Mouse (Mus musculus): ENCODE data around the gene Trpt1. TPM values are rescaled to one million over a fixed set of nuclear protein-coding genes. Genes with fewer than 3 reads are reported as not detected.

The Trpt1 gene
- polyA plus RNA-seq, 1 experiment = 4.7 TPM

DNA sequence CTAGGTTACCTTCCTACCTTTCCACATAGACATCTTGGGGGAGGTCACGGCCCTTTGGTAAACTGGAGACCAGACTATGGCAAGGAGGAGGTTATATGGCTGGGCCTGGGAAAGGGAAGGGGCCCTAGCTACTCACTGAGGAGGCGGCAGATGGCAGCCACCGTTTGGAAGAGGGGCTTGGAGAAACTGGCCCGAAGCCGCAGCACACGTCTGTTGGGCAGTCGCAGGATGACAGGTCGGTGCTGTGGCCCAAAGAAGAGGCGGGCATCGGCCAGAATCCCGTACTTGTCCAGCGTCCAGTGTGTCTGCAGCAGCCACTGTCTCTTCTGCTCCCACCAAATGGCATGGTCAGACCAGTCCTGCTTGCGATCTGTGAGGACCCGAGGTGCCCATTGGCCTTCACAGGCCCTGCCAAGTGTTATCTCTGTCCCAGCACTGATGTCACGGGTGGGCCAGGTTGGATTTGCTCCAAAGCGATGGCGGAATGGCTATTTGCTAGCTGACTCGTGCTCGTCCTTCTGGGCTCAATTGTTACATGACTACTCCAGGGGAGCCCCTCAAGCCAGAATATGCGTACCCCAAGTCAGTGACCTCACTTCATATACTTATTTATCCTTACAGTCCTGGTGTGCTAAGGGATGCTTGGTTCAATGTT lies 18.7 kb downstream of the Trpt1 start:
- H3K4me3 ChIP-seq (ENCODE audit: insufficient read depth, poor library complexity, severe bottlenecking) = no peak overlapping the region
- peaks cover 19% of the 10 kb centered on the region for H3K36me3 ChIP-seq (ENCODE audit: control insufficient read depth, insufficient read depth)
- H3K79me2 ChIP-seq (ENCODE audit: control insufficient read depth, insufficient read depth) = no peaks in the 10 kb centered on the region
- no peak overlapping the region for H3ac ChIP-seq (ENCODE audit: control insufficient read depth, insufficient read length, low read depth)
- no peaks in the 10 kb centered on the region for H3K79me3 ChIP-seq (ENCODE audit: low read depth)
- no peaks in the 10 kb centered on the region for H3K27me3 ChIP-seq (ENCODE audit: control insufficient read depth, insufficient read depth, insufficient read length)
- no peak for TF ChIP-seq USF1 (IDR thresholded peaks at IDR 0.05; ENCODE audit: low read depth)
- TF ChIP-seq MYOG (IDR thresholded peaks at IDR 0.05; ENCODE audit: control insufficient read depth, extremely low read depth, insufficient read length) = no peak
- no peak for TF ChIP-seq CEBPB (IDR thresholded peaks at IDR 0.05; ENCODE audit: low read depth)
- TF ChIP-seq MYOD1 (IDR thresholded peaks at IDR 0.05; ENCODE audit: control insufficient read depth, insufficient read length, low read depth) = no peak

DNA sequence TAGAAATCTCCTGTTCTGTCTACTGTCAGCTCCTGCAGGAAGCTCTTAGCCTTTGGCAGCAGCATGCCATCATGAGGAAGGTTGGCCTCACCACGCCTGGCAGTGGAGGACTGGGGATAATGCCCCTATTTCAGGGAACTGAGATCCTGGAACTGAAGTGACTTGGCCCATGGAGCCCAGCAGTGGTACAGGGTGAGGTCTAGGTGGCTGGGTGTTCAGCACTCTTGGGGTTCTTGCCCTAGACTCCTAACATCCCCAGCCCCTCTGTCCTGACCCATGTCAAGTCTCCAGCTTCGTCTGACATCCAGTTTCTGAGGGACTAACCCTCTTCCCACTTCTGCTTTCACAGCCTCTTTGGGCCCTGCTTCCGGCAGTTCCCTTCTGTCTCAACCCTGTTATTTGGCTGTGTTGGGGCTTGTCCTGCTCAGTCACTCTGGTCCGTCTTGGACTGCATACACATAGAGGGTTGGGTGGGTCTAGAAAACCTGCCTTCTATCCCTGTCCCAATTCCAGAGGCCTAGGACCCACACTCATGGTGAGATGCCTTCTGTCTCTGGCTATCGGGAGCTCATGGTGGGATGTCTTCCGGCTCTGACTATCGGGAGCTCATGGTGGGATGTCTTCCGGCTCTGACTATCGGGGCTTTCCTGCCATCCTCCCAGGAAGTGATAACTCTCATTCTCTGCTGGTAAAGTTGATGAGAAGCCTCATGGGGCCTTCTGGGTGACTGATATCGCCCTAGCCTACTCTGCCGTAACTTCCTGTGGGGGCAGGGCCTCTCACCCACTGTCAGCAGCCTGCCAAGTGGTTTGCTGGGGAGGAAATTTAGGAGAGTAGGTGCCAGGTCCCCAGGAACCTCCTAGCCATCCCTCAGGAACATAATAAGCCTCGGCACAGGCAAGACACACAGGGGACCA lies 21.9 kb downstream of the Trpt1 start:
- Histone ChIP-seq H3K27me3 (ENCODE audit: control insufficient read depth, insufficient read depth, insufficient read length) (no peaks in the 10 kb centered on the region), H3K36me3 (ENCODE audit: control insufficient read depth, insufficient read depth) (peaks cover 50% of the 10 kb centered on the region), H3K4me3 (ENCODE audit: insufficient read depth, poor library complexity, severe bottlenecking) (no peak overlapping the region), H3ac (ENCODE audit: control insufficient read depth, insufficient read length, low read depth) (no peak overlapping the region), H3K79me2 (ENCODE audit: control insufficient read depth, insufficient read depth) (no peaks in the 10 kb centered on the region), H3K79me3 (ENCODE audit: low read depth) (no peaks in the 10 kb centered on the region)
- TF ChIP-seq MAX (IDR thresholded peaks at IDR 0.05) (no peak), MYOD1 (IDR thresholded peaks at IDR 0.05; ENCODE audit: control insufficient read depth, insufficient read length, low read depth) (no peak), CEBPB (IDR thresholded peaks at IDR 0.05; ENCODE audit: low read depth) (no peak), FOSL1 (IDR thresholded peaks at IDR 0.05; ENCODE audit: insufficient read depth, low read length, poor library complexity, severe bottlenecking) (no peak), CTCF (IDR thresholded peaks at IDR 0.05; ENCODE audit: control insufficient read depth, insufficient read depth, insufficient read length) (no peak), MYOG (IDR thresholded peaks at IDR 0.05; ENCODE audit: control insufficient read depth, extremely low read depth, insufficient read length) (no peak), USF1 (IDR thresholded peaks at IDR 0.05; ENCODE audit: low read depth) (no peak)

DNA sequence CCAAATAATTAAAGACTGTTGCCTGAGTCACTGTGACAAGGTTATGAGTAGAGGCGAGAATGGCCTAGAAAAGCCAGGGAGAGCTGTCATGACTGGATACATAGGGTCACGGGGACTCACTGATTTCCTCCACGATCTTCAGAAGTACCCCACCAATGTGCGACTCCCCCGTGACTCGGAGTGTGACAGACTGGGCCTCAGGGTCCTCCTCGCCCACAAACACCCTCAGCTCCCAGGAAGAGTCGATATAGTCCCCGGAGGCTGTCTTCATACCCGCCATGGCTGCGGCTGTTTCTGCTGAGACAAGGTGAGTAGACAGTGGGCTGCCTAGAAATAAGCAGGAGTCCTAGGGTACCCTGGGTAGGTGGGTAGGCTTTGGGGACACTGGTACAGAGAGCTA lies 22.6 kb downstream of the Trpt1 start:
- no peak overlapping the region for H3K4me3 ChIP-seq (ENCODE audit: insufficient read depth, poor library complexity, severe bottlenecking)
- no peaks in the 10 kb centered on the region for H3K27me3 ChIP-seq (ENCODE audit: control insufficient read depth, insufficient read depth, insufficient read length)
- no peak for TF ChIP-seq MAX (IDR thresholded peaks at IDR 0.05)
- TF ChIP-seq FOSL1 (IDR thresholded peaks at IDR 0.05; ENCODE audit: insufficient read depth, low read length, poor library complexity, severe bottlenecking) = no peak
- TF ChIP-seq MYOG (IDR thresholded peaks at IDR 0.05; ENCODE audit: control insufficient read depth, extremely low read depth, insufficient read length) = no peak
- no peak for TF ChIP-seq CTCF (IDR thresholded peaks at IDR 0.05; ENCODE audit: control insufficient read depth, insufficient read depth, insufficient read length)
- no peak for TF ChIP-seq CEBPB (IDR thresholded peaks at IDR 0.05; ENCODE audit: low read depth)
- no peak for TF ChIP-seq MYOD1 (IDR thresholded peaks at IDR 0.05; ENCODE audit: control insufficient read depth, insufficient read length, low read depth)
- H3K36me3 ChIP-seq (ENCODE audit: control insufficient read depth, insufficient read depth) = peaks cover 53% of the 10 kb centered on the region
- H3K79me3 ChIP-seq (ENCODE audit: low read depth) = no peaks in the 10 kb centered on the region
- H3ac ChIP-seq (ENCODE audit: control insufficient read depth, insufficient read length, low read depth) = no peak overlapping the region
- H3K79me2 ChIP-seq (ENCODE audit: control insufficient read depth, insufficient read depth) = no peaks in the 10 kb centered on the region

GRCm38 (mm10) chr19:7019191-7019590 lies 23.3 kb downstream of the Trpt1 start, which contains the start of gene Fermt3:
TSS of gene Fermt3 (minus strand) at chr19:7019469.
- TF ChIP-seq MYOG (IDR thresholded peaks at IDR 0.05; ENCODE audit: control insufficient read depth, extremely low read depth, insufficient read length) (no peak), MAX (IDR thresholded peaks at IDR 0.05) (no peak), MYOD1 (IDR thresholded peaks at IDR 0.05; ENCODE audit: control insufficient read depth, insufficient read length, low read depth) (no peak), USF1 (IDR thresholded peaks at IDR 0.05; ENCODE audit: low read depth) (no peak), FOSL1 (IDR thresholded peaks at IDR 0.05; ENCODE audit: insufficient read depth, low read length, poor library complexity, severe bottlenecking) (no peak), CTCF (IDR thresholded peaks at IDR 0.05; ENCODE audit: control insufficient read depth, insufficient read depth, insufficient read length) (no peak), CEBPB (IDR thresholded peaks at IDR 0.05; ENCODE audit: low read depth) (no peak)

GRCm38 (mm10) chr19:7020224-7020641 lies 24.3 kb downstream of the Trpt1 start:
- Histone ChIP-seq H3K79me3 (ENCODE audit: low read depth) (no peaks in the 10 kb centered on the region), H3K36me3 (ENCODE audit: control insufficient read depth, insufficient read depth) (peaks cover 70% of the 10 kb centered on the region)

More at GRCm38 (mm10) chr19:7019191-7019590, 23.3 kb downstream of the Trpt1 start, which contains the start of gene Fermt3:
- H3K79me3 ChIP-seq (ENCODE audit: low read depth) = no peaks in the 10 kb centered on the region
- no peaks in the 10 kb centered on the region for H3K79me2 ChIP-seq (ENCODE audit: control insufficient read depth, insufficient read depth)
- H3K27me3 ChIP-seq (ENCODE audit: control insufficient read depth, insufficient read depth, insufficient read length) = no peaks in the 10 kb centered on the region
- peaks cover 60% of the 10 kb centered on the region for H3K36me3 ChIP-seq (ENCODE audit: control insufficient read depth, insufficient read depth)
- H3K4me3 ChIP-seq (ENCODE audit: insufficient read depth, poor library complexity, severe bottlenecking) = no peak within 1 kb of the TSS
- no peak within 1 kb of the TSS for H3ac ChIP-seq (ENCODE audit: control insufficient read depth, insufficient read length, low read depth)

More at GRCm38 (mm10) chr19:7020224-7020641, 24.3 kb downstream of the Trpt1 start:
- Histone ChIP-seq H3K27me3 (ENCODE audit: control insufficient read depth, insufficient read depth, insufficient read length) (no peaks in the 10 kb centered on the region), H3K79me2 (ENCODE audit: control insufficient read depth, insufficient read depth) (no peaks in the 10 kb centered on the region), H3K4me3 (ENCODE audit: insufficient read depth, poor library complexity, severe bottlenecking) (no peak overlapping the region), H3ac (ENCODE audit: control insufficient read depth, insufficient read length, low read depth) (no peak overlapping the region)
- TF ChIP-seq USF1 (IDR thresholded peaks at IDR 0.05; ENCODE audit: low read depth) = no peak
- peak; percentile 23 for TF ChIP-seq CTCF (IDR thresholded peaks at IDR 0.05; ENCODE audit: control insufficient read depth, insufficient read depth, insufficient read length)
